Mouse (Mus musculus): ENCODE results near the gene Atg9a. TPM values are rescaled to one million over a fixed set of nuclear protein-coding genes. Genes with fewer than 3 reads are reported as not detected.

Gene Atg9a
- total RNA-seq, 2 experiments from 2014 or later, result 110 to 115 TPM

Small RNAs within 50 kb of the gene (microRNA-seq; reads per million reads assigned to microRNA genes)
- 0 reads per million in 2 experiments for gene Gm27943

Other genes with a start within 250 kb of the Atg9a start
- under 1 TPM; 0.35 to 0.60 TPM for gene Ihh, start 240.5 kb downstream of the Atg9a start, total RNA-seq (2021)
- gene Nhej1, start 67.0 kb downstream of the Atg9a start, total RNA-seq (2021), result 1 to 10 TPM; 2.2 to 2.7 TPM
- gene Slc23a3, start 58.3 kb downstream of the Atg9a start, total RNA-seq (2021), result under 1 TPM in 1 of 2 experiments, not detected in 1; 0.35 TPM
- gene Cnppd1, start 49.5 kb downstream of the Atg9a start, total RNA-seq (2021), result 10 to 100 TPM; 31.1 to 31.4 TPM
- 100 to 1,000 TPM; 143 to 148 TPM for gene Retreg2, start 49.4 kb downstream of the Atg9a start, total RNA-seq (2021)
- 10 to 100 TPM; 30.9 to 32.7 TPM for gene Zfand2b, start 23.6 kb downstream of the Atg9a start, total RNA-seq (2021)
- gene Abcb6, start 11.8 kb downstream of the Atg9a start, total RNA-seq (2021), result 10 to 100 TPM; 30.7 to 35.2 TPM
- 10 to 100 TPM; 19.5 to 21.1 TPM for gene Ankzf1, start within 50 bp of the Atg9a start, total RNA-seq (2021)
- gene Glb1l, start 18.6 kb upstream of the Atg9a start, total RNA-seq (2021), result 10 to 100 TPM; 21.3 to 21.7 TPM
- 10 to 100 TPM; 90.5 to 91.4 TPM for gene Stk16, start 18.6 kb upstream of the Atg9a start, total RNA-seq (2021)
- 100 to 1,000 TPM; 512 to 548 TPM for gene Tuba4a, start 27.7 kb upstream of the Atg9a start, total RNA-seq (2021)
- not detected for gene A630095N17Rik, start 39.9 kb upstream of the Atg9a start, total RNA-seq (2021)
- 10 to 100 TPM; 60.0 to 61.1 TPM for gene Dnajb2, start 44.2 kb upstream of the Atg9a start, total RNA-seq (2021)
- gene Ptprn, start 72.3 kb upstream of the Atg9a start, total RNA-seq (2021), result 100 to 1,000 TPM; 326 to 350 TPM
- gene Resp18, start 86.2 kb upstream of the Atg9a start, total RNA-seq (2021), result 10 to 100 TPM; 68.2 to 98.9 TPM
- 10 to 100 TPM; 50.4 to 55.2 TPM for gene Dnpep, start 125.8 kb upstream of the Atg9a start, total RNA-seq (2021)
- gene Des, start 168.1 kb upstream of the Atg9a start, total RNA-seq (2021), result 1 to 10 TPM; 1.6 to 1.8 TPM
- gene Speg, start 183.1 kb upstream of the Atg9a start, total RNA-seq (2021), result 100 to 1,000 TPM; 184 TPM
- gene Gmppa, start 243.7 kb upstream of the Atg9a start, total RNA-seq (2021), result 10 to 100 TPM; 56.0 to 62.2 TPM